Mouse (Mus musculus) kidney, postnatal 25 days (tissue): ENCODE results near the gene Fam198a.

Experiments
- DNase-seq, 2 experiments: peaks; one replicate each; pipeline ENCODE4 v3.0.0; 2021; ENCODE audit warnings: mixed read lengths in 2 of 2

The Fam198a gene

GRCm38 (mm10) chr9:121982665-121983064 lies 31.9 kb downstream of the Fam198a start:
- no peak for DNase-seq

- peak; percentile 73 to 84 for DNase-seq
These were observed 32.7 kb downstream of the Fam198a start for GRCm38 (mm10) chr9:121983504-121983903.

GRCm38 (mm10) chr9:121984465-121985461 lies 34.0 kb downstream of the Fam198a start:
- peak; percentile 64 to 79 for DNase-seq

GRCm38 (mm10) chr9:121988910-121989309 lies 38.1 kb downstream of the Fam198a start:
- DNase-seq, result no peak

GRCm38 (mm10) chr9:121989536-121989935 lies 38.7 kb downstream of the Fam198a start:
- DNase-seq, result no peak

- no peak for DNase-seq
These were observed 40.3 kb downstream of the Fam198a start for GRCm38 (mm10) chr9:121991041-121991440.

GRCm38 (mm10) chr9:121993047-121993446 lies 42.3 kb downstream of the Fam198a start:
- no peak for DNase-seq

- DNase-seq, result no peak
These were observed 44.3 kb downstream of the Fam198a start for GRCm38 (mm10) chr9:121995077-121995476.

- DNase-seq, result peak; percentile 91 to 93
These were observed 44.8 kb downstream of the Fam198a start for GRCm38 (mm10) chr9:121995508-121996131.

GRCm38 (mm10) chr9:121997010-121997409 lies 46.2 kb downstream of the Fam198a start, which contains the start of gene Pomgnt2:
TSS of gene Pomgnt2 (minus strand) at chr9:121997110.
- DNase-seq, result no peak

GRCm38 (mm10) chr9:121997978-121998377 lies 47.2 kb downstream of the Fam198a start:
- DNase-seq, result no peak

GRCm38 (mm10) chr9:122006175-122006574 lies 55.4 kb downstream of the Fam198a start:
- DNase-seq, result no peak

GRCm38 (mm10) chr9:122006609-122007008 lies 55.8 kb downstream of the Fam198a start:
- DNase-seq, result peak; percentile 64 to 65

GRCm38 (mm10) chr9:122008876-122009275 lies 58.1 kb downstream of the Fam198a start:
- no peak for DNase-seq

GRCm38 (mm10) chr9:122010751-122011150 lies 60.0 kb downstream of the Fam198a start:
- no peak for DNase-seq

GRCm38 (mm10) chr9:122012816-122013215 lies 62.0 kb downstream of the Fam198a start:
- no peak for DNase-seq

GRCm38 (mm10) chr9:122013629-122014028 lies 62.8 kb downstream of the Fam198a start:
- DNase-seq, result peak in 1 of 2 experiments; percentile 30

- peak; percentile 76 to 89 for DNase-seq
These were observed 63.5 kb downstream of the Fam198a start for GRCm38 (mm10) chr9:122014241-122014667.

GRCm38 (mm10) chr9:122018079-122018478 lies 67.3 kb downstream of the Fam198a start:
- DNase-seq, result peak in 1 of 2 experiments; percentile 33

- peak; percentile 75 to 89 for DNase-seq
These were observed 68.1 kb downstream of the Fam198a start for GRCm38 (mm10) chr9:122018782-122019395.

- DNase-seq, result peak in 1 of 2 experiments; percentile 33
These were observed 69.5 kb downstream of the Fam198a start for GRCm38 (mm10) chr9:122020321-122020720.

GRCm38 (mm10) chr9:122021171-122021570 lies 70.4 kb downstream of the Fam198a start:
- DNase-seq, result peak in 1 of 2 experiments; percentile 15

- peak in 1 of 2 experiments; percentile 30 for DNase-seq
These were observed 70.8 kb downstream of the Fam198a start for GRCm38 (mm10) chr9:122021581-122021980.
